Mouse (Mus musculus): Measurements from ENCODE around the gene Senp2.
A peak's percentile ranks its signal among the peaks of the same experiment; 100 is the strongest.

The Senp2 gene

DNA sequence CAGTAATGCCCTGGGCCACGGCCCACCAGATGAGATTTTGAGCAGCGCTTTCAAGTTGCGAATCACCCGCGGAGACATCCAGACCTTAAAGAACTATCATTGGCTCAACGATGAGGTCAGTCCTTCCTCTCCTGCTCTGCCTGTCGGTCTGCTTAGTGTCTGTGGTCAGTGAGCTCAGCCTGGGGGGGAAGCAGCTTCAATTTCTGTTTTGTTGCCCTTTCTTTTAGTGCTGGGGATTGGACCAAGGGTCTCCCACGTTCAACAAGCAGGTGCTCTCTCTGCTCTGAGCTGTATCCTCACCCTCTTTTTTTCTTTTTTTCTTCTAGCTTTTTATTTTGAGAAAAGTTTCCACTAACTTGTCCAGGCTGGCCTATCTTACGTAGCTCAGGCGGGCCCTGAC is 29.3 kb downstream of the Senp2 start:
- peak; percentile 32 for DNase-seq

DNA sequence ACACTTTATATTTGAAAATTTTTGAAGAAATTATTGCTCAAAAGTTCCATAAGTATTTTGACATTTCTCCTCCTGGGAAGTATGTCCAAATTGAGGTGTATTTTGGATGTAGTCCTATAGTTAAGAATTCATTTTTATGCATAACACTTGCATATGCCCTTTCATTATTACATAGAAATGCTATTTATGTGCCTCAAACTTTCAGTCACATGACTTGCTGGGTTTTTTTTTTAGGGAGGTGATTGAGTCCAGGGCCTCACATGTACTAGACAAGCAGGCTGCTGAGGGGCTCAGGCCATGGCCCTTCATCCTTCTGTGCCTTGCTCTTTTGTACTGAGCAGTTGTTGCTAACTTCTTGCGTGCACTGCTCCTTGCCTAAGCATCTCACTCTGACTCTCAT is 30.7 kb downstream of the Senp2 start:
- no peak for DNase-seq

DNA sequence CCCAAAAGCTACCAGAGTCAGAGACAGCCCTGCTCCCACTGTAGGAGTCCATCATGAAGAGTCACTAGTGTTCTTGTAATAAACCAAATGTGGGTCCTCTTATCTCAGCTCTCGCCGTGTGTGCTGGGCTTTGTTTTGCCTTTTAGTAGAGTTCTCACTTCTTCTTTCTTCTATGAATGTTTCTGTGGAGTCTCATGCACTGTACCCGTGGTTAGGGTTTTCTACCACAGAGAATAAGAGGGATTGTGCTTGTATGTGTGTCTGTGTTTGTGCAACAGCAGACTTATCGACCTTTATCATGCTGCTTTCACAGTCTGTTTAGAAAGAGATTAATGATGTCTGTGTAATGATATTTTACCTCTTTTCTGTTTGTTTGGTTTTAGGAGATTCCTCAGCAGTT is 34.5 kb downstream of the Senp2 start:
- DNase-seq: no peak

DNA sequence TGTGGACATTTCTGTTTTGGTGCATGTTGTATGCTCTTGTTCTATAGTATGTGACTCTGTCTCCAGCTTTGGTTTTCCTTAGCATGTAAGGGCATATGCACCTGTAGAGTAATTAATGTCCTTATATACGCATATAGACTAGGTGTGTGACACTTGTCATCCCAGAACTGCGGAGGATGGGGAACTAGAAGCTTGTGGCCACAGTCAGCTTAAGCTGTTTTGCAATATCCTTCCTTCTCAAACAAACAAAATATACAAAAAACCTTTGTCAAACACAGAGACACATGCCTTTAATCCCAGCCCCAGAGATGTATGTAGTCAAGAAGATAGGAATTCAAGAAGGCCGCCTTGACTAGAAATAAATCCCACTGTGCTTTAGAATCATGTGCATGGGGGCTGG is 36.6 kb downstream of the Senp2 start:
- DNase-seq: no peak

DNA sequence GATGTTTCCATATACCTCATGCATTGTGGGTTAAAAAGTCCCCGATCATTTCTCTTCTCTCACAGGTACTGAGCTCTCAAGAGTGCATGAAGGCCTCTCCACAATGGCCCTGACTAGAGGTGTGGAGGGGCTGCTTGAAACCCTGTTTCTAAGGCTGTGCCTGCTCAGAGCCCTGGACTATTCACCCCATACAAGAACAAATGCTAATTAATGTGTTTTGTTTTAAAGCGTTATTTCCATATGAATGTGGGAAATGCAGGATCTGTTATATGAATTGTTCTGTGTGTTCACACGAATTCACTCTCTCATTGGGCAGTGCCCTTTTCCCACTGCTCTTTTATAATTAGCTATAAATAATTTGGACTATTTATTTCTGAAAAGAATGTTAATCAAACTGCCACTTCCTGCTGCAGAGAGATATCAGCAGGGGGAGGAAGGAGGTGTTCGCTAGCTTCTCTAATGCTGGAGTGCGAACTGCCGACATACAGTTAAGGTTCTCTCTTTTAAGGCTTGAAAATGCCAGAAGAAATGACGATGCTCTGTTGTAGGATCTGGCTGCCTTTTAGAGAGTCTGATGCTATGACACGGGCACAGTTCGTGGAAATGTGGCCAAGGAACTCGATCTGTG is 37.6 kb downstream of the Senp2 start:
- no peak for DNase-seq

DNA sequence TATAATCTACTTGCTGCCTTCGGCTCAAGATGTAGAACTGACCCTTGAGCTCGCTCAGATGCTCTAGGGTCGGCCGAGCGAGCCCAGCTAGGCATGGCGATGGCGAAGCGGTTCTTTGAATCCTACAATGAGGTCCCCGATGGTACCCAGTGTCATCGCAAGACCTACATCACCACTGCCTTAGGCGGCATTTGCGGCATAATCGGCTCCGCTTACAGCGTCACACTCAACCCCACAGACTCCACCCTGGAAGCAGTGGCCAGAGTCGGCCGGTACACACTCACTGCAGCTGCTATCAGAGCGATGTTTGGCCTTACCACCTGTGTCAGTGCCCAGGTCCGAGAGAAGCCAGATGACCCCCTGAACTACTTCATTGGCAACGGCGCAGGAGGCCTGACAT is 44.1 kb downstream of the Senp2 start:
- DNase-seq: no peak

DNA sequence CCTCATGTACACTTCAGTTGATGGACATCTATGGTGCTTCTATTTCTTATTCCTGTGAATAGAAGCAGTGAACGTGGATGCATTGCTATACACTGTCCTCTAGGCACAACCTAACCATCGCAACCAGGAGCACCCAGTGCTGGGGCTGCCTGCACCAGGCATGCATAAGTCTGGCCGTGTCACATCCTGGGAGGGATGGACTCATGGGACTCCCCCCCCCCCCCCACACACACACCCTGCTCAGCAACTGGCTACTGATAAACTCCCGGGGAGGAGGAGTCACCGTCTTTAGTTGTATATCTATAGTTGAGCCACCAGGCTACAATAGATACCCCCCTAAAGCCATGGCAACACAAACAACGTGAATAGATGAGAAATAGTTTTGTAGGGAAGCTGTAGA is 48.2 kb downstream of the Senp2 start:
- DNase-seq: no peak

DNA sequence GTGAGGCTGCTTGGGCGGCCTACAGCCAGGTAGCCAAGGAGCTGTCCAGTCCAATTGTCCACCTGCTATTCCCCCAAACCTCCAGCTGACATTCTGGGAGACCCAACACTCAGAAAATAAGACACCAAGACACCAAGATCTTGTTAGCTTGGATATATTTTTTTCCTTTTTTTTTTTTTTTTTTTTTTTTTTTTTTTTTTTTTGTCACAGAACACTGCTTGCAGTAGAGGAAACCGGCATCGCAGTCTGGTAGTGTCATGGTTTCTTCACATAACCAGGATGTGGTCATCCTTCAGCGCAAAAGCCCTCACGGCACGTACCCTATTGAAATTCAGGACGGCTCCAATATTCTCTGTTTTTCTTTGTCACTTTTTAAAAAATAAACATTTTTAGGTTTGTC is 49.6 kb downstream of the Senp2 start:
- no peak for DNase-seq

DNA sequence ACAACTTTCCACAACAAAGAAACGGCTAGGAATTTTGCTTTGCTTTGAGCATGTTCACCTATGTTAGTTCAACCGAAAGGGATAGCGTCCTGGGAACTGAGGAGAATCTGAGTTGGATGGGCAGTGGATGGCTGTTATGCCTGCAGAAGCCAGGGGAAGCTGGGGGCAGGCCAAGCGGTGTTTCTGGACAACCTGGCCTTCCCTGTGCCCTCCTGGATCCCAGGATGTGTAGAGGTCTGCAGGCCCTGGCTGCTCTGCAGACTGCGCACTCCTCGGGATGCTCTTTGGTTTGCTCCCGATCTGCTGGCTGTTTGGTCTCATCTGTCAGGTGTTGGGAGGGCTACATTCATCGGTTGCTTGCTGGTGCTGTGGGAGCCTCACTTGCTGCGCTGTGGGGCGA is 51.1 kb downstream of the Senp2 start:
- no peak for DNase-seq

DNA sequence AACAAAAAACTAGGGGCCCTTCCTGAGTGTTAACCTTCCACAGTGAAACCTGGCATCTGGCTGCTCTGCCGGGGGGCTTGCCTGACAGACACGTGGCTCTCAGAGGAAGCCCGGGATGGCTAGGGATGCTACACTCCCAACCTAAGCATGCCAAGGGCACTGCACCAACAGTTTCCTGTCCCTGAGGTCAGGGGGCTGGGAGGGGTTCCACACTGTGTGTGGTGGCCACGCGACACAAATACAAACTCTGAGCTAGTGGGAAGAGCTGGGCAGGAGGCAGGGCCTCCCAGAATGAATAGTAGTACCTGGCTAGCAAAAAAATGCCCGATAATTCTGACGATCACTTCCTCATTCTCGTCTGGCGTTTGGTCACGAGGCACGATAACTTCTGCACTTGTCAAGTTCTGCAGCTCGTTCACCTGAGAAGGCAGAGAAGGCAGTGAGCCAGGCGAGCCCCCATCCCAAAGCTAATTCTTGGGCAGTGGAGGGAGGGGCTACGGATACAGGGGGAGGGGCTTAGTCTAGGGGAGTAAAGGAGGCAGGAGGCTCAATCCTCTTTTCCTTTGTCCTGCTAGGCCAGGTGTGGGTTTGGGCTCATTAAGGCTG is 52.4 kb downstream of the Senp2 start:
- no peak for DNase-seq

DNA sequence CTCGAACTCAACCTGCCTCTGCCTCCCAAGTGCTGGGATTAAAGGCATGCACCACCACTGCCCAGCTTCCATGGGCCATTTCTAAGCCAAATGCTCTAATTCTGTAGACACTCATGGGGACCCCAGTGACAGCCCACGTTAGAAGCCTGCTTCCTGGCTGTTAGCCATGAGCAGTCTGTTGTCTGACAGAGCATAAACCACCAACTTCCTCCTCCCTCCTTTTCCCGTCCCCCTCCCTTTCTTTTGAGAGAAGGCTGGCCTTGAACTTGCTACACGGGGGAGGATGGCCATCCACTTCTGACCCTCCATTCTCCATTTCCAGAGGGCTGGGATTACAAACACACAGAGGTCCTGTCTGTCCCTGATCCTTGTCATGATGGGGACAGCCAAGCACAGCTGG is 53.0 kb downstream of the Senp2 start:
- DNase-seq: no peak

DNA sequence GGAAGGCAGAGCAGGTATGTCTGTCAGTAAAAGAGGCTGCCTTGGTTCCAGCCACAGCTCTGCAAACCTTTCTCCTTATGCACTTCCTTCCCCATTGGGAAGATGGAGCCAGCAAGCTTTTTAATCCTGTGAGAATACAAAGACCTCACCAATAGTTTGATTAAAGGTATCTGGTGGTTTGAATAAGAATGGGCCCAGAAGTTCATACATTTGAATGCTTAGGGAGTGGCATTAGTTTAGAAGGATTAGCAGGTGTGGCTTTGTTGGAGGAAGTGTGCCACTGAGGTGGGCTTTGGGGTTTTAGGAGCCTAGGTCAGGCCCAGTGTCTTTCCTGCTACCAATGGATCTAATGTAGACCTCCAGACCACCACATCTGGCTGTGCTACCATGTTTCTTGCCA is 56.3 kb downstream of the Senp2 start:
- no peak for DNase-seq

DNA sequence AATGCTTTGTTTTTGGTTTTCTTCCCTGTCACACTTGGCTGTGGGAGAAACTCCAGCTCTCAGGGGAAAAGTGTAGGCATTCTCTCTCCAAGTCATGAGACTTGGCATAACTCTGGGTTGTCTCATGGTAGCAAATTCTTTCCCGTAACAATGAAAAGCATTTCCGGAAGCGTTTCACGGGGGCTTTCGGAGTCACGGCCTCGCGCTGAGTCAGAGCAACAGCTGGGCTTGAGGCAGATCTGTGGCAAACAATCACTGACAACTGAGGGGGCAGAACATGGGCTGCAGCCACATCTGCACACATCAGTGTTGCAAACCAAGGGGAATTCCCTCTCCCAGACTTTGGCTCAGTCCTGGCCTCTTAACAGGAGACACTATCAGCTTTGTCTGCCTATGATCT is 58.1 kb downstream of the Senp2 start:
- DNase-seq: no peak

DNA sequence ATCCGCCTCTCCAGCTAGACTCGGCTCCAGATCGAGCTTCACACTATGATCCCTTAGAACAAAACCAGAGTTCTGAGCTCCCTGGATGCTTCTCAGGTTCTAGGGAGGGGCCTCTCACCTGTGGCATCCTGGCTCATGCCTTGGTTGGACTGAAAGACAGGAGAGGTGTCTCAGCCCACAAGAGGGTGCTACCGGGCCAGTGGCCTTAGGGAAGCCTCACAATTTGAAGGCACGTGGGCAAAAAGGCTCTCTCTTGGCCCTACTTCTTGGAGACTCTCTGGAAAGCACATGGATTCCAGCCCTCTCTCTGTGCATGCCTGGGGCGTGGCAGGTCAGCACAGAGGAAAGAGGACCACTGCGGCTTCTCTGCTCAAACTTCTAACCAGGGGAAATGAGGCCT is 62.1 kb downstream of the Senp2 start:
- DNase-seq: no peak

DNA sequence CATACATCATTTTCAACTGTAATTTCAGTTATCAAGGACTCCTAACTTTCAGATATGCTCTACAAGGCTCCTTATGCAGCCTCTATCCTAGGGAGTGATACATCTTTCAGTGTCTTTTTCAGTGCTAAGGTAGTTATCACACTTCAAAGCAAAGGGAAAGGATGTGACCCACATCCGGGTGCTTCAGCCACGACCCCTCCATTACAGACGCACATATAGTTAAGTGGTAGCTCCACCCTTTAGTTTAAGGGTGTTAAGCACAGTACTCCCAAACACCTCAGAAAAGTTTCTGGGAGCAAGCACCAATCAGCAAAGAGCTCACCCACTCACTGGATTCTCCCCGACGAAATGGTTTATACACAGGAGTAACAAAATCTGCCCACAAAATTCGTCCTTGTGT is 65.8 kb downstream of the Senp2 start:
- DNase-seq: no peak

DNA sequence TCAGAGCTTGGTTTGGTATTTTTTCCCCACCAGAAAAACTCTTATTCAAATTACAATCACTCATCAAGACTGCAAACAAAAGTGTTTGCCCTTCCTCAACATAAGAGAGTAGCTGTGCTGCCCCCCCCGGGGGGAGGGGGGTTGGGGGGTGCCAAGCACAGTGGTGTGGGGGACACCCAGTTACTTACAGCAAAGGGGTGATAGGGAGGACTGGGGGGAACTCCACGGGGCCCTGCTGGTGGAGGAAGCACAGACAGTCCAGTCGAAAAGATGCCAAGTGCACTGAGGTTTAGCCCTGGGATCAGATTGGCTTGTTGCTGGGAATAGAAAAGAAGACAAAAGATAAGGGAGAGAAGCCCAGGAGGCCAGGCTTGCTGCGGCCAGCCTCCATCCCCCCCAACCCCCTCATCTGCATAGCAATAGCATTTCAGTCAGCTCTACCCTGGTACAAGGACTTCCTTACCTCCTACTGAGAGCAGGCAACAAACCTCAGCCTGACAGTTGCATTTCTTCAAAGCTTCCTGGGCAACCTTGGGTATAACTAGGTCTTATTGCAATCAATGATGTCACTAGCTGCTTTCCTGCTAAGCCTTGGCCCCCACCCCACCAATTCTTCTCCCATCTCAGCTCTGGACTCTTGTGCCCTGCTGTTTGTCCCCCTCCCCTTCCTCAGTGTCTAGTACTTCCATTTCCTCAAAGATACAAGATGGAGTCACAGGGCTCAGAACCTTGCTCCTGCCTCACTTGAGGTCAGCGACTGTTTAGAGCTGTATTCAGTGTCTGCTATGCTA is 66.7 kb downstream of the Senp2 start:
- no peak for DNase-seq

DNA sequence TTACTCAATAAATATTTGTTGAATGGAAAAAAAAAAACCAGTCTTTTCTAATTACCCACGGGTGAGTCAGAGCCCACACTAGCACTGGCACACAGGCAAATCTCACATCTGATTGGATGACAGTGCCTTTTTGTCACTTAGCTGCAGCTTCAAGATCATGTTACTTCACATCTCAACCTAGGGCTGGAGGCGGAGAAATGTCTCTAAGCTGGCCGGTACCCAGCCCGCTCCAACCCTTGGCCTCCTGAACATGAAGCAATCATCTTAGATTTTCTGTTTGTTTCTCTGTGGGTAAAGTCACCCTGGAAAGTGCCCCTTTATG is 67.3 kb downstream of the Senp2 start:
- DNase-seq: no peak

DNA sequence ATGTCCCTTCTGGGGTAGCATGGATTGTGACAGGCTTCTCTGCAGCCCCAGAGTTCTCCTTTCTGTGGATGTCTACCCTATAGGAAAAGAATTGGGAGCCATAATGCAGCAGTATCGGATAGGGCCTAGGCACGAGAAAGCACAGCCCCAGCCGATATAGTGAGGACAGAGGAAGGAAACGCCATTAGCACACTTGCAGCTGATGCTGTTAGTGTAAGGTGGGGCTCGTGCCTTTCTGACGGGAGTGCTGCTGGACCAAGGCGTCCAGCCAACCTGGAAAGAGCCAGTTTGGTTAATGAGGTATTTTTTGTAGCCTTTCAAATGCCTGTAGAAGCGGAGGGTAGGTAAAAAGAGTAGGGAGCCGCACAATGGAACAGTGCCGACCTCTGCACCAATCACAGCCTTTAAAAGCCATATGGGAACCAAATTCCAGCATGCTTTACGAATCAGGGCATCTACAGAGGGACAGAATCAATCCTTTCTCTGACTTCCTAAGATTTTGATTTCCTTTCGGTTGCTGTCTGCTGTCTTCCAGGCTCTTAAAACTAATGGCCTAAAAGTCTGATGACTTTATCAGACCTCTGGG is 70.9 kb downstream of the Senp2 start:
- no peak for DNase-seq

DNA sequence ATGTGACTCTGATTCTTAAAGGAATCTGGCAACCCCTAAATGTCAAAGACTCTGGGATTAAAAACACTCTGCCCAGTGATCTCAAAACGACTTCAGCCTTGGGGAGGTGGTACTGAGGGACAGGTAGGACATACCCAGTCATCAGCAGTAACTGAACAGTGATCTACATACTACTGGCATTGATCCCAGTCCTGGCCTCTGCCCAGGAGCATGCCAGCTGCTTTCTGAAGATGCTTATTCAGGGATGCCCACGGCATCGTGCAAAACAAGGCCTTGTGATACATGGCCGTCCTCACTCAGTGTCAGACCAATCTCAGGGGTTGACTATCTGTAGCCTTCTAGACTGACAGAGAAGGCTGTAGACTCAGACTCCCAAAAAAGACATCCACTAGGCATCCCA is 76.1 kb downstream of the Senp2 start:
- DNase-seq: no peak

DNA sequence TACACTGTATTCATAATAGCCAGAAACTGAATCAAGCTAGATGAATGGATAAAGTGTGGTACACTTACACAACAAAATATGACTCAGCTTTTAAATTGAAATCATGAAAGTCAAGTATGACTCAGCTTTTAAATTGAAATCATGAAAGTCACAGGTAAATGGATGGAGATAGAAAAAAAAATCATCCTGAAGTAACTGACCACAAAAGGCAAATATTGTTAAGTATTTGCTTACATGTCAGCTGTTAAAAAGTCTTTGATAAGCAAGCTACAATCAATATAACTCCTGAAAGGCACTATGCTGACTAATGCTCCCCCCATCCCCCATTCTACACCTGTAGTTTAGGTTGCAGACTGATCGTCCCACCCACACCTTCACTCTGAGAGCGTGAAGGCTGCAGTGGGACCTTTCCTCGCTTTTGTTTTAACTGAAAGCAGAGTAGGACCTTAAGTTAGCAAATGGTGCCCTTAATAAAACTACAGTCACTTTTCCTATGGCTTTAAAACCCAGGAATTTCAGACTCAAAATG is 82.0 kb downstream of the Senp2 start:
- DNase-seq: no peak

DNA sequence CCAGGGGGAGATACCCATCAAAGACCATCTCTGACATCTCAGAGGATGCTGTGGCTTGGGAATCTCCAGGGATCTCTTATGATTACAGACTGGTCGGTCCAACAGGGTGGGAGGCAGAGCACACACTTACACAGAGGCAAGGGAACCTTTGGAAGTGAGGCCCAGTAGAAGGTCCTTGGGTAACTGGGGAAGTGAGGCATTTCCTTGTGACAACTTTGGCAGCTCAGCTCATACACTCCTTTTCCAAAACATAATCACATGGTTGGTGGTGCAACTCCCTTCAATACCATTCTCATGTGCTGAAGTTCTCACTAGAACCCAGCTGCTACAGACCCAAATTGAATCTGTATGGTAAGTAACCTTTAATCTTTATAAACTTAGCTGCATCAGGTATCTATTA is 86.5 kb downstream of the Senp2 start:
- DNase-seq: no peak

DNA sequence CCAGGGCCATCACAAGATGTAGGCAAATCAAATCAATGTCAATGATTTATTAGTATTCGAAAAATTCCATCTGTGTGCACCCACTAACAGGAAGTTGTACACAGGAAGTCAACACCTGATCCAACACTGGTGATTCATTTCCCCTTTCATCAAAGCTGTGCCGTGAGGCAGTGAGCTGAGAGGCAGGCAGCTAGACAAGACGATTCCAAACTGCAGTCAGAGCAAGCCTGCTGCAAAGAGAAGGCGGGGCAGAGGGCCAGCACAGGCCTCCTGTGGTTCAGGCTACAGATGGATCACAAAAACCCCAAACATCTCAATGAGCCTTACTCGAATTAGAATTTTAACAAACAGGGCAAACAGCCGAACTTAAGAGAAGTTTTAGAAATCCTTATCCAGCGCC is 88.4 kb downstream of the Senp2 start:
- DNase-seq: no peak

Measured in layer of hippocampus, adult 9-11 months (tissue).